Mouse (Mus musculus): Measurements from ENCODE around the gene Pcbp2. TPM values are rescaled to one million over a fixed set of nuclear protein-coding genes. Genes with fewer than 3 reads are reported as not detected.

The Pcbp2 gene
- total RNA-seq, 1 experiment from 2014 or later = 144 TPM

- no peak for ATAC-seq (ENCODE audit: extremely low read depth, insufficient number of reproducible peaks, low FRiP score, poor library complexity, severe bottlenecking)
These were observed 9.4 kb upstream of the Pcbp2 start for GRCm38 (mm10) chr15:102460971-102461370.

- ATAC-seq (ENCODE audit: extremely low read depth, insufficient number of reproducible peaks, low FRiP score, poor library complexity, severe bottlenecking) = no peak
These were observed 8.8 kb upstream of the Pcbp2 start for GRCm38 (mm10) chr15:102461430-102462075.

- 0 out of 2 replicates have a peak, but pooled peaks have one; percentile 23 for ATAC-seq (ENCODE audit: extremely low read depth, insufficient number of reproducible peaks, low FRiP score, poor library complexity, severe bottlenecking)
These were observed 6.7 kb upstream of the Pcbp2 start for GRCm38 (mm10) chr15:102463666-102464065.

- ATAC-seq (ENCODE audit: extremely low read depth, insufficient number of reproducible peaks, low FRiP score, poor library complexity, severe bottlenecking) = no peak
These were observed 1.5 kb upstream of the Pcbp2 start for GRCm38 (mm10) chr15:102468675-102469370.

GRCm38 (mm10) chr15:102470605-102471294 lies 411 bp downstream of the Pcbp2 start:
- ATAC-seq (ENCODE audit: extremely low read depth, insufficient number of reproducible peaks, low FRiP score, poor library complexity, severe bottlenecking) = peak; percentile 34; the same call in 1 of the 2 replicates

GRCm38 (mm10) chr15:102471295-102471645 lies 931 bp downstream of the Pcbp2 start:
- no peak for ATAC-seq (ENCODE audit: extremely low read depth, insufficient number of reproducible peaks, low FRiP score, poor library complexity, severe bottlenecking)

GRCm38 (mm10) chr15:102471727-102472126 lies 1.4 kb downstream of the Pcbp2 start:
- no peak for ATAC-seq (ENCODE audit: extremely low read depth, insufficient number of reproducible peaks, low FRiP score, poor library complexity, severe bottlenecking)

GRCm38 (mm10) chr15:102473246-102473645 lies 2.9 kb downstream of the Pcbp2 start:
- ATAC-seq (ENCODE audit: extremely low read depth, insufficient number of reproducible peaks, low FRiP score, poor library complexity, severe bottlenecking) = no peak

GRCm38 (mm10) chr15:102474520-102474919 lies 4.2 kb downstream of the Pcbp2 start:
- no peak for ATAC-seq (ENCODE audit: extremely low read depth, insufficient number of reproducible peaks, low FRiP score, poor library complexity, severe bottlenecking)

GRCm38 (mm10) chr15:102483136-102483535 lies 12.8 kb downstream of the Pcbp2 start:
- ATAC-seq (ENCODE audit: extremely low read depth, insufficient number of reproducible peaks, low FRiP score, poor library complexity, severe bottlenecking) = no peak

GRCm38 (mm10) chr15:102485853-102486252 lies 15.5 kb downstream of the Pcbp2 start:
- ATAC-seq (ENCODE audit: extremely low read depth, insufficient number of reproducible peaks, low FRiP score, poor library complexity, severe bottlenecking) = no peak

GRCm38 (mm10) chr15:102487664-102488063 lies 17.3 kb downstream of the Pcbp2 start:
- ATAC-seq (ENCODE audit: extremely low read depth, insufficient number of reproducible peaks, low FRiP score, poor library complexity, severe bottlenecking) = no peak

- no peak for ATAC-seq (ENCODE audit: extremely low read depth, insufficient number of reproducible peaks, low FRiP score, poor library complexity, severe bottlenecking)
These were observed 28.0 kb downstream of the Pcbp2 start for GRCm38 (mm10) chr15:102498322-102498721.

- no peak for ATAC-seq (ENCODE audit: extremely low read depth, insufficient number of reproducible peaks, low FRiP score, poor library complexity, severe bottlenecking)
These were observed 29.0 kb downstream of the Pcbp2 start for GRCm38 (mm10) chr15:102499370-102499769.

GRCm38 (mm10) chr15:102499851-102500250 lies 29.5 kb downstream of the Pcbp2 start:
- no peak for ATAC-seq (ENCODE audit: extremely low read depth, insufficient number of reproducible peaks, low FRiP score, poor library complexity, severe bottlenecking)

- no peak for ATAC-seq (ENCODE audit: extremely low read depth, insufficient number of reproducible peaks, low FRiP score, poor library complexity, severe bottlenecking)
These were observed 30.1 kb downstream of the Pcbp2 start for GRCm38 (mm10) chr15:102500479-102500878.

GRCm38 (mm10) chr15:102501084-102501814 lies 30.9 kb downstream of the Pcbp2 start:
- no peak for ATAC-seq (ENCODE audit: extremely low read depth, insufficient number of reproducible peaks, low FRiP score, poor library complexity, severe bottlenecking)

- no peak for ATAC-seq (ENCODE audit: extremely low read depth, insufficient number of reproducible peaks, low FRiP score, poor library complexity, severe bottlenecking)
These were observed 32.0 kb downstream of the Pcbp2 start for GRCm38 (mm10) chr15:102502254-102502840.

GRCm38 (mm10) chr15:102503447-102503846 lies 33.1 kb downstream of the Pcbp2 start, which contains the start of gene Gm10337:
TSS of gene Gm10337 (plus strand) at chr15:102503722.
- no peak for ATAC-seq (ENCODE audit: extremely low read depth, insufficient number of reproducible peaks, low FRiP score, poor library complexity, severe bottlenecking)
